Mouse (Mus musculus) right cerebral cortex, postnatal 14 days (tissue): ENCODE results near the gene Trim80.
"Not testable (repeated sequence)": the region's sequence is repeated elsewhere in the genome, so short reads cannot be mapped to it uniquely, and the experiment has no call there.

ENCODE experiments used
- DNase-seq: peaks from one replicate; pipeline ENCODE4 v3.0.0; 2022

Trim80 gene

GRCm38 (mm10) chr11:115430561-115430960, 9.8 kb upstream of the Trim80 start:
- DNase-seq: no peak

GRCm38 (mm10) chr11:115432814-115433213, 7.5 kb upstream of the Trim80 start:
- no peak for DNase-seq

- DNase-seq: no peak
Measured at GRCm38 (mm10) chr11:115433342-115433741, 7.0 kb upstream of the Trim80 start.

- DNase-seq: no peak
Measured at GRCm38 (mm10) chr11:115435596-115436337, 4.6 kb upstream of the Trim80 start.

GRCm38 (mm10) chr11:115437571-115438122, 2.7 kb upstream of the Trim80 start:
- no peak for DNase-seq

GRCm38 (mm10) chr11:115439326-115439725, 1.0 kb upstream of the Trim80 start:
- no peak for DNase-seq

- no peak for DNase-seq
Measured at GRCm38 (mm10) chr11:115441417-115441816, 1.1 kb downstream of the Trim80 start.

- no peak for DNase-seq
Measured at GRCm38 (mm10) chr11:115446906-115447305, 6.6 kb downstream of the Trim80 start.

GRCm38 (mm10) chr11:115447321-115447885, 7.1 kb downstream of the Trim80 start:
- DNase-seq: no peak

- DNase-seq: no peak
Measured at GRCm38 (mm10) chr11:115448075-115448474, 7.7 kb downstream of the Trim80 start.

- DNase-seq: no peak
Measured at GRCm38 (mm10) chr11:115448998-115449397, 8.7 kb downstream of the Trim80 start.

- no peak for DNase-seq
Measured at GRCm38 (mm10) chr11:115450176-115450575, 9.8 kb downstream of the Trim80 start.

GRCm38 (mm10) chr11:115451781-115452241, 11.5 kb downstream of the Trim80 start:
- DNase-seq: no peak

GRCm38 (mm10) chr11:115452281-115452860, 12.0 kb downstream of the Trim80 start:
- DNase-seq: no peak

GRCm38 (mm10) chr11:115453306-115453705, 13.0 kb downstream of the Trim80 start:
- no peak for DNase-seq

- DNase-seq: not testable (repeated sequence)
Measured at GRCm38 (mm10) chr11:115454822-115455221, 14.5 kb downstream of the Trim80 start.

- no peak for DNase-seq
Measured at GRCm38 (mm10) chr11:115455619-115456018, 15.3 kb downstream of the Trim80 start.

- no peak for DNase-seq
Measured at GRCm38 (mm10) chr11:115456182-115456581, 15.8 kb downstream of the Trim80 start.

GRCm38 (mm10) chr11:115457405-115457804, 17.1 kb downstream of the Trim80 start:
- no peak for DNase-seq

GRCm38 (mm10) chr11:115460976-115461375, 20.6 kb downstream of the Trim80 start:
- DNase-seq: no peak

GRCm38 (mm10) chr11:115461846-115462242, 21.5 kb downstream of the Trim80 start:
- DNase-seq: no peak

GRCm38 (mm10) chr11:115462243-115462891, 22.0 kb downstream of the Trim80 start, which contains the start of gene Slc16a5:
Gene Slc16a5, plus strand, starts transcription at chr11:115462474.
- no peak for DNase-seq

- no peak for DNase-seq
Measured at GRCm38 (mm10) chr11:115463397-115463796, 23.1 kb downstream of the Trim80 start.
